Mouse (Mus musculus): ENCODE results near the gene Prr22. TPM values are rescaled to one million over a fixed set of nuclear protein-coding genes. Genes with fewer than 3 reads are reported as not detected.

The Prr22 gene
- polyA plus RNA-seq (2014; fragmentation: Nextera tagmentation; extraction: Ambion mirVana): 1.1 and 1.6 TPM in 2 replicates

- H3K9me3 ChIP-seq (ENCODE audit: control insufficient read depth, low read depth, low read length): no peaks in the 10 kb centered on the region
- H3K4me3 ChIP-seq (ENCODE audit: low read depth, low read length): no peak within 1 kb of the TSS
- no peak within 1 kb of the TSS for H3K4me2 ChIP-seq (replicated peaks; ENCODE audit: low read depth, low read length)
- peaks cover 33% of the 10 kb centered on the region for H3K36me3 ChIP-seq (ENCODE audit: control insufficient read depth, insufficient read depth, low read length)
- 0 out of 2 replicates have a peak, but pooled peaks cover 6% of the 10 kb centered on the region for H3K4me1 ChIP-seq (ENCODE audit: control insufficient read depth, insufficient read depth, low read length)
- no peaks in the 10 kb centered on the region for H3K27me3 ChIP-seq (ENCODE audit: control insufficient read depth, insufficient read depth, low read length)
- 84% methylated on average over 5 of the region's 5 CpGs for WGBS
- no peak within 1 kb of the TSS for H3K27ac ChIP-seq (ENCODE audit: low read length)
- no peak within 1 kb of the TSS for H3K9ac ChIP-seq (replicated peaks; ENCODE audit: low read depth, low read length)
- no peak for ATAC-seq (ENCODE audit: insufficient number of reproducible peaks, insufficient read depth, low FRiP score, low read depth)
Observed at GRCm38 (mm10) chr17:56769950-56770349, at the start of gene Prr22. Prr22 (plus strand) TSS chr17:56770250.

- ATAC-seq (ENCODE audit: insufficient number of reproducible peaks, insufficient read depth, low FRiP score, low read depth): no peak
- H3K4me3 ChIP-seq (ENCODE audit: low read depth, low read length): no peak overlapping the region
- H3K36me3 ChIP-seq (ENCODE audit: control insufficient read depth, insufficient read depth, low read length): peaks cover 11% of the 10 kb centered on the region; the same call in 1 of the 2 replicates
- H3K9me3 ChIP-seq (ENCODE audit: control insufficient read depth, low read depth, low read length): peaks cover 3% of the 10 kb centered on the region; the same call in 1 of the 2 replicates
- no peak overlapping the region for H3K4me2 ChIP-seq (replicated peaks; ENCODE audit: low read depth, low read length)
- H3K9ac ChIP-seq (replicated peaks; ENCODE audit: low read depth, low read length): no peak overlapping the region
- 48% methylated on average over 5 of the region's 5 CpGs for whole genome bisulfite sequencing
- H3K27me3 ChIP-seq (ENCODE audit: control insufficient read depth, insufficient read depth, low read length): no peaks in the 10 kb centered on the region
- no peak overlapping the region for H3K27ac ChIP-seq (ENCODE audit: low read length)
- peaks cover 17% of the 10 kb centered on the region; the same call in 1 of the 2 replicates for H3K4me1 ChIP-seq (ENCODE audit: control insufficient read depth, insufficient read depth, low read length)
Observed at GRCm38 (mm10) chr17:56722441-56722840, 47.6 kb upstream of the Prr22 start.

- H3K27ac ChIP-seq (ENCODE audit: low read length): no peak overlapping the region
- no peak overlapping the region for H3K4me2 ChIP-seq (replicated peaks; ENCODE audit: low read depth, low read length)
- H3K36me3 ChIP-seq (ENCODE audit: control insufficient read depth, insufficient read depth, low read length): peaks cover 11% of the 10 kb centered on the region; the same call in 1 of the 2 replicates
- peaks cover 24% of the 10 kb centered on the region; the same call in 1 of the 2 replicates for H3K4me1 ChIP-seq (ENCODE audit: control insufficient read depth, insufficient read depth, low read length)
- no peak for ATAC-seq (ENCODE audit: insufficient number of reproducible peaks, insufficient read depth, low FRiP score, low read depth)
- no peaks in the 10 kb centered on the region for H3K27me3 ChIP-seq (ENCODE audit: control insufficient read depth, insufficient read depth, low read length)
- no peak overlapping the region for H3K4me3 ChIP-seq (ENCODE audit: low read depth, low read length)
- 76% methylated on average over 11 of the region's 11 CpGs for WGBS
- peaks cover 3% of the 10 kb centered on the region; the same call in 1 of the 2 replicates for H3K9me3 ChIP-seq (ENCODE audit: control insufficient read depth, low read depth, low read length)
- no peak overlapping the region for H3K9ac ChIP-seq (replicated peaks; ENCODE audit: low read depth, low read length)
Observed at GRCm38 (mm10) chr17:56723419-56724161, 46.5 kb upstream of the Prr22 start.

- H3K4me3 ChIP-seq (ENCODE audit: low read depth, low read length): no peak overlapping the region
- H3K4me1 ChIP-seq (ENCODE audit: control insufficient read depth, insufficient read depth, low read length): peaks cover 22% of the 10 kb centered on the region; the same call in 1 of the 2 replicates
- H3K9me3 ChIP-seq (ENCODE audit: control insufficient read depth, low read depth, low read length): peaks cover 3% of the 10 kb centered on the region; the same call in 1 of the 2 replicates
- no peaks in the 10 kb centered on the region for H3K27me3 ChIP-seq (ENCODE audit: control insufficient read depth, insufficient read depth, low read length)
- 7% methylated on average over 7 of the region's 7 CpGs for WGBS
- ATAC-seq (ENCODE audit: insufficient number of reproducible peaks, insufficient read depth, low FRiP score, low read depth): no peak
- H3K9ac ChIP-seq (replicated peaks; ENCODE audit: low read depth, low read length): no peak overlapping the region
- peak overlapping the region; percentile 52; the same call in 1 of the 2 replicates for H3K27ac ChIP-seq (ENCODE audit: low read length)
- 0 out of 2 replicates have a peak overlapping the region, but pooled peaks have one; percentile 5 for H3K4me2 ChIP-seq (replicated peaks; ENCODE audit: low read depth, low read length)
- H3K36me3 ChIP-seq (ENCODE audit: control insufficient read depth, insufficient read depth, low read length): peaks cover 9% of the 10 kb centered on the region; the same call in 1 of the 2 replicates
Observed at GRCm38 (mm10) chr17:56727029-56727649, 42.9 kb upstream of the Prr22 start.

GRCm38 (mm10) chr17:56727659-56728058 is 42.4 kb upstream of the Prr22 start:
- Histone ChIP-seq H3K4me3 (ENCODE audit: low read depth, low read length) (no peak overlapping the region), H3K27me3 (ENCODE audit: control insufficient read depth, insufficient read depth, low read length) (no peaks in the 10 kb centered on the region), H3K9me3 (ENCODE audit: control insufficient read depth, low read depth, low read length) (peaks cover 3% of the 10 kb centered on the region; the same call in 1 of the 2 replicates), H3K27ac (ENCODE audit: low read length) (peak overlapping the region; percentile 52; the same call in 1 of the 2 replicates), H3K9ac (replicated peaks; ENCODE audit: low read depth, low read length) (no peak overlapping the region), H3K4me1 (ENCODE audit: control insufficient read depth, insufficient read depth, low read length) (peaks cover 22% of the 10 kb centered on the region; the same call in 1 of the 2 replicates), H3K4me2 (replicated peaks; ENCODE audit: low read depth, low read length) (peak overlapping the region; percentile 5; the same call in 1 of the 2 replicates), H3K36me3 (ENCODE audit: control insufficient read depth, insufficient read depth, low read length) (peaks cover 5% of the 10 kb centered on the region; the same call in 1 of the 2 replicates)
- peak; percentile 34; the same call in 1 of the 2 replicates for ATAC-seq (ENCODE audit: insufficient number of reproducible peaks, insufficient read depth, low FRiP score, low read depth)
- 11% methylated on average over 12 of the region's 12 CpGs for WGBS

GRCm38 (mm10) chr17:56728117-56728516 is 41.9 kb upstream of the Prr22 start:
- 4% methylated on average over 12 of the region's 12 CpGs for WGBS
- H3K4me1 ChIP-seq (ENCODE audit: control insufficient read depth, insufficient read depth, low read length): peaks cover 22% of the 10 kb centered on the region; the same call in 1 of the 2 replicates
- no peaks in the 10 kb centered on the region for H3K27me3 ChIP-seq (ENCODE audit: control insufficient read depth, insufficient read depth, low read length)
- no peak overlapping the region for H3K4me3 ChIP-seq (ENCODE audit: low read depth, low read length)
- ATAC-seq (ENCODE audit: insufficient number of reproducible peaks, insufficient read depth, low FRiP score, low read depth): peak; percentile 30; the same call in 1 of the 2 replicates
- peaks cover 3% of the 10 kb centered on the region; the same call in 1 of the 2 replicates for H3K9me3 ChIP-seq (ENCODE audit: control insufficient read depth, low read depth, low read length)
- H3K4me2 ChIP-seq (replicated peaks; ENCODE audit: low read depth, low read length): peak overlapping the region; percentile 5; the same call in 1 of the 2 replicates
- H3K27ac ChIP-seq (ENCODE audit: low read length): peak overlapping the region; percentile 52; the same call in 1 of the 2 replicates
- no peak overlapping the region; the same call in 1 of the 2 replicates for H3K9ac ChIP-seq (replicated peaks; ENCODE audit: low read depth, low read length)
- H3K36me3 ChIP-seq (ENCODE audit: control insufficient read depth, insufficient read depth, low read length): peaks cover 1% of the 10 kb centered on the region; the same call in 1 of the 2 replicates

GRCm38 (mm10) chr17:56729151-56729550 is 40.9 kb upstream of the Prr22 start:
- H3K9ac ChIP-seq (replicated peaks; ENCODE audit: low read depth, low read length): no peak overlapping the region
- H3K9me3 ChIP-seq (ENCODE audit: control insufficient read depth, low read depth, low read length): peaks cover 3% of the 10 kb centered on the region; the same call in 1 of the 2 replicates
- H3K4me3 ChIP-seq (ENCODE audit: low read depth, low read length): no peak overlapping the region
- H3K27ac ChIP-seq (ENCODE audit: low read length): no peak overlapping the region
- no peaks in the 10 kb centered on the region for H3K36me3 ChIP-seq (ENCODE audit: control insufficient read depth, insufficient read depth, low read length)
- H3K27me3 ChIP-seq (ENCODE audit: control insufficient read depth, insufficient read depth, low read length): no peaks in the 10 kb centered on the region
- peaks cover 22% of the 10 kb centered on the region; the same call in 1 of the 2 replicates for H3K4me1 ChIP-seq (ENCODE audit: control insufficient read depth, insufficient read depth, low read length)
- no peak for ATAC-seq (ENCODE audit: insufficient number of reproducible peaks, insufficient read depth, low FRiP score, low read depth)
- H3K4me2 ChIP-seq (replicated peaks; ENCODE audit: low read depth, low read length): no peak overlapping the region
- 46% methylated on average over 6 of the region's 6 CpGs for WGBS

GRCm38 (mm10) chr17:56729656-56730055 is 40.4 kb upstream of the Prr22 start:
- WGBS: 70% methylated on average over 2 of the region's 2 CpGs
- ATAC-seq (ENCODE audit: insufficient number of reproducible peaks, insufficient read depth, low FRiP score, low read depth): no peak
- H3K4me3 ChIP-seq (ENCODE audit: low read depth, low read length): no peak overlapping the region
- no peak overlapping the region for H3K9ac ChIP-seq (replicated peaks; ENCODE audit: low read depth, low read length)
- H3K4me1 ChIP-seq (ENCODE audit: control insufficient read depth, insufficient read depth, low read length): peaks cover 22% of the 10 kb centered on the region; the same call in 1 of the 2 replicates
- no peak overlapping the region for H3K27ac ChIP-seq (ENCODE audit: low read length)
- H3K4me2 ChIP-seq (replicated peaks; ENCODE audit: low read depth, low read length): no peak overlapping the region
- no peaks in the 10 kb centered on the region for H3K36me3 ChIP-seq (ENCODE audit: control insufficient read depth, insufficient read depth, low read length)
- H3K27me3 ChIP-seq (ENCODE audit: control insufficient read depth, insufficient read depth, low read length): no peaks in the 10 kb centered on the region
- H3K9me3 ChIP-seq (ENCODE audit: control insufficient read depth, low read depth, low read length): peaks cover 3% of the 10 kb centered on the region; the same call in 1 of the 2 replicates
